Mouse (Mus musculus) left cerebral cortex, postnatal 36 days (tissue): ENCODE measurements at regions not wholly inside any gene's neighbourhood (a gene's known extent, or its start where the extent isn't known, plus 50 kb on each side); places are given as distances from the start of the nearest gene placed in this dataset.

Source experiments
- DNase-seq, 2 experiments: peaks; one replicate each; pipeline ENCODE4 v3.0.0; 2021 to 2022; ENCODE audit warnings: low spot score in 2 of 2, mixed read lengths in 1 of 2
- intact Hi-C: fragments of 180-260 bp; cut with DNase I; formaldehyde crosslinking; loops from one replicate; pipeline ENCODE4 v1.15.1; 2025

- DNase-seq, result peak; percentile 70 to 75
Observed at GRCm38 (mm10) chr7:40622811-40623210, 275.3 kb upstream of the Vstm2b start.

GRCm38 (mm10) chr7:40623286-40623685 lies 274.8 kb upstream of the Vstm2b start:
- intact Hi-C loops, result no loop called here
- DNase-seq, result no peak

More at GRCm38 (mm10) chr7:40622811-40623210, 275.3 kb upstream of the Vstm2b start:
- intact Hi-C loops, result no loop called here

GRCm38 (mm10) chr7:40636369-40636768 lies 261.8 kb upstream of the Vstm2b start:
- no peak for DNase-seq
- intact Hi-C loops, result no loop called here

- DNase-seq, result peak; percentile 17 to 21
- intact Hi-C loops, result no loop called here
Observed at GRCm38 (mm10) chr7:40654982-40655381, 243.1 kb upstream of the Vstm2b start.

GRCm38 (mm10) chr7:40655391-40655790 lies 242.7 kb upstream of the Vstm2b start:
- intact Hi-C loops, result no loop called here
- no peak for DNase-seq

GRCm38 (mm10) chr7:40659662-40660061 lies 238.5 kb upstream of the Vstm2b start:
- intact Hi-C loops, result no loop called here
- no peak for DNase-seq

GRCm38 (mm10) chr7:40663781-40664180 lies 234.3 kb upstream of the Vstm2b start:
- no peak for DNase-seq
- intact Hi-C loops, result no loop called here

- DNase-seq, result no peak
- intact Hi-C loops, result no loop called here
Observed at GRCm38 (mm10) chr7:40666625-40667024, 231.5 kb upstream of the Vstm2b start.

- no peak for DNase-seq
- intact Hi-C loops, result no loop called here
Observed at GRCm38 (mm10) chr7:40670401-40670800, 227.7 kb upstream of the Vstm2b start.

- no peak for DNase-seq
- intact Hi-C loops, result no loop called here
Observed at GRCm38 (mm10) chr7:40671068-40671467, 227.1 kb upstream of the Vstm2b start.

GRCm38 (mm10) chr7:40672348-40672747 lies 225.8 kb upstream of the Vstm2b start:
- DNase-seq, result no peak
- intact Hi-C loops, result no loop called here

GRCm38 (mm10) chr7:40674397-40674796 lies 223.7 kb upstream of the Vstm2b start:
- no peak for DNase-seq
- intact Hi-C loops, result no loop called here

- no peak for DNase-seq
- intact Hi-C loops, result no loop called here
Observed at GRCm38 (mm10) chr7:40677601-40678000, 220.5 kb upstream of the Vstm2b start.

- no peak for DNase-seq
- intact Hi-C loops, result no loop called here
Observed at GRCm38 (mm10) chr7:40680567-40680966, 217.6 kb upstream of the Vstm2b start.

- DNase-seq, result no peak
- intact Hi-C loops, result no loop called here
Observed at GRCm38 (mm10) chr7:40680993-40681392, 217.1 kb upstream of the Vstm2b start.

- intact Hi-C loops, result no loop called here
- DNase-seq, result no peak
Observed at GRCm38 (mm10) chr7:40683176-40683575, 215.0 kb upstream of the Vstm2b start.

GRCm38 (mm10) chr7:40683641-40684040 lies 214.5 kb upstream of the Vstm2b start:
- intact Hi-C loops, result no loop called here
- no peak for DNase-seq

- intact Hi-C loops, result no loop called here
- no peak for DNase-seq
Observed at GRCm38 (mm10) chr7:40687005-40687404, 211.1 kb upstream of the Vstm2b start.

- intact Hi-C loops, result no loop called here
- no peak for DNase-seq
Observed at GRCm38 (mm10) chr7:40688546-40688945, 209.6 kb upstream of the Vstm2b start.

GRCm38 (mm10) chr7:40693755-40694154 lies 204.4 kb upstream of the Vstm2b start:
- intact Hi-C loops, result no loop called here
- no peak for DNase-seq

GRCm38 (mm10) chr7:40697551-40697950 lies 200.6 kb upstream of the Vstm2b start:
- no peak for DNase-seq
- intact Hi-C loops, result no loop called here

- DNase-seq, result no peak
- intact Hi-C loops, result no loop called here
Observed at GRCm38 (mm10) chr7:40698309-40698708, 199.8 kb upstream of the Vstm2b start.
